Mouse (Mus musculus) neural tube, embryonic 12.5 days (tissue): Measurements from ENCODE around the gene Polh. TPM values are rescaled to one million over a fixed set of nuclear protein-coding genes. Genes with fewer than 3 reads are reported as not detected.
A peak's percentile ranks its signal among the peaks of the same experiment; 100 is the strongest.

Experiments used
- ATAC-seq: fragments of 200-750 bp; cut with Nextera tagmentation; 2 replicates; pipeline ENCODE4 v1.8.0; 2017; ENCODE audit warnings: low read depth, mild to moderate bottlenecking, moderate TSS enrichment, moderate library complexity; ENCODE audit not compliant: low FRiP score
- H3K27ac ChIP-seq: fragments of 300-500 bp; sonication (generic); 2 replicates; pipeline ENCODE4 v1.5.1; 2016
- H3K27me3 ChIP-seq: fragments of 300-500 bp; sonication (generic); replicated peaks from 2 replicates; pipeline ENCODE4 v1.6.1; 2016; ENCODE audit warnings: mild to moderate bottlenecking
- H3K36me3 ChIP-seq: fragments of 300-500 bp; sonication (generic); 2 replicates; pipeline ENCODE4 v1.6.1; 2016; ENCODE audit warnings: mild to moderate bottlenecking
- H3K4me1 ChIP-seq: fragments of 300-500 bp; sonication (generic); 2 replicates; pipeline ENCODE4 v1.6.1; 2016
- H3K4me2 ChIP-seq: fragments of 300-500 bp; sonication (generic); replicated peaks from 2 replicates; pipeline ENCODE4 v1.6.1; 2016; ENCODE audit warnings: mild to moderate bottlenecking
- H3K4me3 ChIP-seq: fragments of 300-500 bp; sonication (generic); 2 replicates; pipeline ENCODE4 v1.5.1; 2016
- H3K9ac ChIP-seq: fragments of 300-500 bp; sonication (generic); 2 replicates; pipeline ENCODE4 v1.6.1; 2016; ENCODE audit warnings: mild to moderate bottlenecking
- H3K9me3 ChIP-seq: fragments of 300-500 bp; sonication (generic); 2 replicates; pipeline ENCODE4 v1.6.1; 2016; ENCODE audit warnings: mild to moderate bottlenecking
- WGBS: fragments of 180-500 bp; shearing (Covaris S2); methylation state at CpG from one replicate; pipeline ENCODE4 v1.1.7; 2016; 5-methylcytosine and 5-hydroxymethylcytosine counted together
- polyA plus RNA-seq: library from polyadenylated mRNA; unstranded; fragments of >200 nt; fragmentation: Nextera tagmentation; extraction: Ambion mirVana; gene quantifications from 2 replicates; pipeline ENCODE4 v1.2.1, GENCODE M21; 2016

The Polh gene
- polyA plus RNA-seq, 1 experiment from 2014 or later, result 8.7 TPM

GRCm38 (mm10) chr17:46156680-46157079, 45.8 kb downstream of the Polh start:
- no peak overlapping the region for H3K4me2 ChIP-seq
- 91% methylated on average over 5 of the region's 5 CpGs for WGBS
- H3K9ac ChIP-seq, result no peak overlapping the region
- peaks cover 22% of the 10 kb centered on the region for H3K4me1 ChIP-seq
- no peaks in the 10 kb centered on the region for H3K27me3 ChIP-seq
- no peak for ATAC-seq
- no peaks in the 10 kb centered on the region for H3K9me3 ChIP-seq
- peaks cover under 1% of the 10 kb centered on the region; the same call in 1 of the 2 replicates for H3K36me3 ChIP-seq
- H3K27ac ChIP-seq, result no peak overlapping the region
- no peak overlapping the region for H3K4me3 ChIP-seq

GRCm38 (mm10) chr17:46154336-46154735, 48.1 kb downstream of the Polh start:
- peaks cover 12% of the 10 kb centered on the region for H3K4me1 ChIP-seq
- H3K9ac ChIP-seq, result no peak overlapping the region
- H3K9me3 ChIP-seq, result no peaks in the 10 kb centered on the region
- no peak overlapping the region for H3K27ac ChIP-seq
- no peaks in the 10 kb centered on the region for H3K27me3 ChIP-seq
- H3K4me3 ChIP-seq, result no peak overlapping the region
- no peak for ATAC-seq
- H3K4me2 ChIP-seq, result no peak overlapping the region
- peaks cover 8% of the 10 kb centered on the region; the same call in 1 of the 2 replicates for H3K36me3 ChIP-seq
- WGBS, result 97% methylated on average over 3 of the region's 3 CpGs

- peaks cover 12% of the 10 kb centered on the region for H3K4me1 ChIP-seq
- 8% methylated on average over 33 of the region's 33 CpGs for WGBS
- H3K27me3 ChIP-seq, result no peaks in the 10 kb centered on the region
- peak within 1 kb of the TSS; percentile 53 for H3K4me3 ChIP-seq
- peak within 1 kb of the TSS; percentile 73 for H3K9ac ChIP-seq
- H3K27ac ChIP-seq, result no peak within 1 kb of the TSS
- peak; percentile 92 for ATAC-seq
- peaks cover 19% of the 10 kb centered on the region for H3K36me3 ChIP-seq
- peak within 1 kb of the TSS; percentile 87 for H3K4me2 ChIP-seq
- H3K9me3 ChIP-seq, result no peaks in the 10 kb centered on the region
Observed at GRCm38 (mm10) chr17:46152847-46153782, 49.3 kb downstream of the Polh start, which contains the start of gene Mad2l1bp. Gene Mad2l1bp (minus strand): TSS chr17:46153553.

- Histone ChIP-seq H3K4me3 (peak within 1 kb of the TSS; percentile 43), H3K27me3 (no peaks in the 10 kb centered on the region), H3K36me3 (peaks cover 31% of the 10 kb centered on the region), H3K9ac (peak within 1 kb of the TSS; percentile 47), H3K9me3 (no peaks in the 10 kb centered on the region), H3K4me2 (peak within 1 kb of the TSS; percentile 74), H3K4me1 (peaks cover 13% of the 10 kb centered on the region; the same call in 1 of the 2 replicates), H3K27ac (no peak within 1 kb of the TSS)
- WGBS, result 7% methylated on average over 37 of the region's 37 CpGs
- peak; percentile 93 for ATAC-seq
Observed at GRCm38 (mm10) chr17:46143578-46144423, 58.6 kb downstream of the Polh start, which contains the start of gene Rsph9. Gene Rsph9 (minus strand): TSS chr17:46144216.

GRCm38 (mm10) chr17:46139872-46140271, 62.6 kb downstream of the Polh start:
- no peaks in the 10 kb centered on the region for H3K36me3 ChIP-seq
- 92% methylated on average over 3 of the region's 3 CpGs for WGBS
- H3K4me1 ChIP-seq, result peaks cover 13% of the 10 kb centered on the region; the same call in 1 of the 2 replicates
- no peak for ATAC-seq
- no peaks in the 10 kb centered on the region for H3K27me3 ChIP-seq
- H3K4me2 ChIP-seq, result no peak overlapping the region
- no peaks in the 10 kb centered on the region for H3K9me3 ChIP-seq
- no peak overlapping the region for H3K27ac ChIP-seq
- no peak overlapping the region for H3K9ac ChIP-seq
- no peak overlapping the region for H3K4me3 ChIP-seq

GRCm38 (mm10) chr17:46138563-46139236, 63.7 kb downstream of the Polh start:
- no peak for ATAC-seq
- Histone ChIP-seq H3K4me3 (no peak overlapping the region), H3K9me3 (no peaks in the 10 kb centered on the region), H3K9ac (no peak overlapping the region), H3K4me2 (no peak overlapping the region), H3K27me3 (no peaks in the 10 kb centered on the region), H3K27ac (no peak overlapping the region), H3K36me3 (no peaks in the 10 kb centered on the region), H3K4me1 (peaks cover 6% of the 10 kb centered on the region; the same call in 1 of the 2 replicates)
- 83% methylated on average over 8 of the region's 8 CpGs for WGBS

- H3K4me3 ChIP-seq, result no peak overlapping the region
- H3K9ac ChIP-seq, result no peak overlapping the region
- H3K27ac ChIP-seq, result no peak overlapping the region
- H3K36me3 ChIP-seq, result peaks cover 26% of the 10 kb centered on the region
- WGBS, result 81% methylated on average over 8 of the region's 8 CpGs
- H3K27me3 ChIP-seq, result no peaks in the 10 kb centered on the region
- H3K9me3 ChIP-seq, result no peaks in the 10 kb centered on the region
- 0 out of 2 replicates have a peak, but pooled peaks have one; percentile 44 for ATAC-seq
- no peak overlapping the region for H3K4me2 ChIP-seq
- no peaks in the 10 kb centered on the region for H3K4me1 ChIP-seq
Observed at GRCm38 (mm10) chr17:46132862-46133261, 69.6 kb downstream of the Polh start.

GRCm38 (mm10) chr17:46132058-46132718, 70.3 kb downstream of the Polh start:
- no peaks in the 10 kb centered on the region for H3K27me3 ChIP-seq
- H3K27ac ChIP-seq, result no peak overlapping the region
- H3K4me2 ChIP-seq, result no peak overlapping the region
- H3K4me1 ChIP-seq, result no peaks in the 10 kb centered on the region
- H3K9ac ChIP-seq, result no peak overlapping the region
- peaks cover 33% of the 10 kb centered on the region for H3K36me3 ChIP-seq
- H3K4me3 ChIP-seq, result no peak overlapping the region
- 15% methylated on average over 12 of the region's 12 CpGs for WGBS
- no peaks in the 10 kb centered on the region for H3K9me3 ChIP-seq
- ATAC-seq, result peak; percentile 57; the same call in 1 of the 2 replicates

GRCm38 (mm10) chr17:46129741-46130498, 72.5 kb downstream of the Polh start:
- WGBS, result 84% methylated on average over 13 of the region's 13 CpGs
- H3K4me1 ChIP-seq, result no peaks in the 10 kb centered on the region
- no peaks in the 10 kb centered on the region for H3K27me3 ChIP-seq
- H3K4me3 ChIP-seq, result no peak overlapping the region
- no peak overlapping the region for H3K9ac ChIP-seq
- no peaks in the 10 kb centered on the region for H3K9me3 ChIP-seq
- H3K36me3 ChIP-seq, result peaks cover 55% of the 10 kb centered on the region
- no peak overlapping the region for H3K27ac ChIP-seq
- no peak for ATAC-seq
- H3K4me2 ChIP-seq, result no peak overlapping the region

GRCm38 (mm10) chr17:46127814-46128493, 74.5 kb downstream of the Polh start:
- ATAC-seq, result no peak
- Histone ChIP-seq H3K4me1 (no peaks in the 10 kb centered on the region), H3K9ac (no peak overlapping the region), H3K36me3 (peaks cover 75% of the 10 kb centered on the region), H3K4me3 (no peak overlapping the region), H3K9me3 (no peaks in the 10 kb centered on the region), H3K27me3 (no peaks in the 10 kb centered on the region), H3K4me2 (no peak overlapping the region), H3K27ac (no peak overlapping the region)
- 82% methylated on average over 6 of the region's 6 CpGs for WGBS
